Mouse (Mus musculus) MEL (cell line): Measurements from ENCODE around the gene Fam20c. TPM values are rescaled to one million over a fixed set of nuclear protein-coding genes. Genes with fewer than 3 reads are reported as not detected.

Experiments used
- DNase-seq: peaks from one replicate; pipeline ENCODE4 v3.0.0; 2011; ENCODE audit warnings: low read depth, low spot score
- H3K27ac ChIP-seq: 2 replicates; pipeline ENCODE4 v1.5.1; 2012; ENCODE audit warnings: low read depth, mild to moderate bottlenecking, control low read depth, low read length, moderate library complexity; ENCODE audit not compliant: control insufficient read depth
- H3K27me3 ChIP-seq, 2 experiments: fragments of 150-350 bp in 1 of 2; sonication (generic) in 1 of 2; 2 replicates each; pipeline ENCODE4 v1.6.1; 2012; ENCODE audit warnings: low read length in 2 of 2, mild to moderate bottlenecking in 2 of 2, improper control_type of control experiment in 1 of 2, moderate library complexity in 1 of 2; ENCODE audit not compliant: insufficient read depth in 2 of 2, control insufficient read depth in 1 of 2
- H3K36me3 ChIP-seq, 2 experiments: 2 replicates each; pipeline ENCODE4 v1.6.1; 2012 to 2014; ENCODE audit warnings: low read length in 2 of 2, improper control_type of control experiment in 1 of 2, inconsistent platforms in 1 of 2, mild to moderate bottlenecking in 1 of 2; ENCODE audit not compliant: insufficient read depth in 2 of 2, control insufficient read depth in 1 of 2
- H3K4me1 ChIP-seq, 2 experiments: fragments of 150-350 bp in 1 of 2; sonication (generic) in 1 of 2; 2 replicates each; pipeline ENCODE4 v1.6.1; 2012; ENCODE audit warnings: low read length in 2 of 2, improper control_type of control experiment in 1 of 2, mild to moderate bottlenecking in 1 of 2; ENCODE audit not compliant: insufficient read depth in 2 of 2, control insufficient read depth in 1 of 2
- H3K4me3 ChIP-seq, 2 experiments: fragments of 150-350 bp in 1 of 2; sonication (generic) in 1 of 2; 2 replicates each; pipeline ENCODE4 v1.5.1; 2012; ENCODE audit warnings: low read depth in 2 of 2, low read length in 2 of 2, mild to moderate bottlenecking in 2 of 2, moderate library complexity in 2 of 2, control low read depth in 1 of 2, improper control_type of control experiment in 1 of 2; ENCODE audit not compliant: control insufficient read depth in 1 of 2, insufficient read depth in 1 of 2
- H3K79me2 ChIP-seq: 2 replicates; pipeline ENCODE4 v1.6.1; 2012; ENCODE audit warnings: mild to moderate bottlenecking, low read length, moderate library complexity; ENCODE audit not compliant: control insufficient read depth, poor library complexity, insufficient read depth
- H3K9ac ChIP-seq: 2 replicates; pipeline ENCODE4 v1.6.1; 2012; ENCODE audit warnings: low read depth, mild to moderate bottlenecking, control low read depth, low read length, moderate library complexity; ENCODE audit not compliant: control insufficient read depth, poor library complexity, severe bottlenecking
- H3K9me3 ChIP-seq: fragments of 150-350 bp; sonication (generic); replicated peaks from 2 replicates; pipeline ENCODE4 v1.6.1; 2012; ENCODE audit warnings: mild to moderate bottlenecking, low read length, improper control_type of control experiment, moderate library complexity; ENCODE audit not compliant: insufficient read depth
- CHD1 ChIP-seq: IDR thresholded peaks from 2 replicates; pipeline ENCODE4 v1.6.1; 2012; ENCODE audit warnings: low read depth, mild to moderate bottlenecking, inconsistent platforms, low read length, improper control_type of control experiment
- CTCF ChIP-seq, 3 experiments: IDR thresholded peaks in 2 of 3; conservative IDR thresholded peaks in 1 of 3; 2 replicates each; pipeline ENCODE4 v1.5.1; 2011 to 2012; ENCODE audit warnings: low read length in 3 of 3, low read depth in 2 of 3, mild to moderate bottlenecking in 2 of 3, improper control_type of control experiment in 1 of 3, inconsistent platforms in 1 of 3, mixed read lengths in 1 of 3, moderate library complexity in 1 of 3; ENCODE audit not compliant: control insufficient read depth in 1 of 3, insufficient read depth in 1 of 3, poor library complexity in 1 of 3, severe bottlenecking in 1 of 3
- E2F4 ChIP-seq: IDR thresholded peaks from 2 replicates; pipeline ENCODE4 v1.6.1; 2011; ENCODE audit warnings: low read depth, low read length, improper control_type of control experiment, borderline replicate concordance
- ELF1 ChIP-seq: IDR thresholded peaks from 2 replicates; pipeline ENCODE4 v1.6.1; 2014; ENCODE audit warnings: low read depth, mild to moderate bottlenecking, inconsistent platforms, low read length, improper control_type of control experiment, moderate library complexity
- EP300 ChIP-seq, 2 experiments: IDR thresholded peaks; 2 replicates each; pipeline ENCODE4 v1.6.1; 2011; ENCODE audit warnings: improper control_type of control experiment in 2 of 2, low read length in 2 of 2, low read depth in 1 of 2, mild to moderate bottlenecking in 1 of 2
- ETS1 ChIP-seq: IDR thresholded peaks from 2 replicates; pipeline ENCODE4 v1.6.1; 2012; ENCODE audit warnings: low read depth, mild to moderate bottlenecking, inconsistent platforms, low read length, improper control_type of control experiment, moderate library complexity
- GABPA ChIP-seq: IDR thresholded peaks from 2 replicates; pipeline ENCODE4 v1.6.1; 2012; ENCODE audit warnings: low read depth, mild to moderate bottlenecking, inconsistent platforms, low read length, improper control_type of control experiment, moderate library complexity
- HCFC1 ChIP-seq: IDR thresholded peaks from 2 replicates; pipeline ENCODE4 v1.6.1; 2012; ENCODE audit warnings: low read depth, mild to moderate bottlenecking, inconsistent platforms, low read length, improper control_type of control experiment, moderate library complexity
- JUND ChIP-seq: IDR thresholded peaks from 2 replicates; pipeline ENCODE4 v1.6.1; 2011; ENCODE audit warnings: low read depth, mild to moderate bottlenecking, improper control_type of control experiment, low read length
- KAT2A ChIP-seq: conservative IDR thresholded peaks from 2 replicates; pipeline ENCODE4 v1.6.1; 2012; ENCODE audit warnings: low read depth, low read length, improper control_type of control experiment, inconsistent platforms
- MAX ChIP-seq: IDR thresholded peaks from 2 replicates; pipeline ENCODE4 v1.6.1; 2011; ENCODE audit warnings: low read length, improper control_type of control experiment
- MYC ChIP-seq: IDR thresholded peaks from 2 replicates; pipeline ENCODE4 v1.6.1; 2011; ENCODE audit warnings: low read depth, mild to moderate bottlenecking, low read length, improper control_type of control experiment, moderate library complexity
- POLR2A ChIP-seq, 2 experiments: IDR thresholded peaks; 2 replicates each; pipeline ENCODE4 v1.6.1; 2011 to 2012; ENCODE audit warnings: low read length in 2 of 2, mild to moderate bottlenecking in 2 of 2, control low read depth in 1 of 2, improper control_type of control experiment in 1 of 2, low read depth in 1 of 2, moderate library complexity in 1 of 2; ENCODE audit not compliant: control insufficient read depth in 1 of 2, insufficient read depth in 1 of 2, poor library complexity in 1 of 2
- POLR2AphosphoS5 ChIP-seq: IDR thresholded peaks from 2 replicates; pipeline ENCODE4 v1.6.1; 2012; ENCODE audit warnings: low read depth, borderline replicate concordance, mild to moderate bottlenecking, inconsistent platforms, low read length, moderate library complexity, mixed read lengths
- RAD21 ChIP-seq: IDR thresholded peaks from 2 replicates; pipeline ENCODE4 v1.6.1; 2011; ENCODE audit warnings: mild to moderate bottlenecking, low read depth, low read length, improper control_type of control experiment
- RCOR1 ChIP-seq: IDR thresholded peaks from 2 replicates; pipeline ENCODE4 v1.6.1; 2012; ENCODE audit warnings: low read depth, mild to moderate bottlenecking, inconsistent platforms, low read length, improper control_type of control experiment
- SIN3A ChIP-seq: IDR thresholded peaks from 2 replicates; pipeline ENCODE4 v1.6.1; 2012; ENCODE audit warnings: low read length, improper control_type of control experiment, inconsistent platforms
- TBP ChIP-seq: IDR thresholded peaks from 2 replicates; pipeline ENCODE4 v1.8.0; 2011; ENCODE audit warnings: low read depth, low read length, improper control_type of control experiment
- UBTF ChIP-seq: IDR thresholded peaks from 2 replicates; pipeline ENCODE4 v1.6.1; 2012; ENCODE audit warnings: low read depth, mild to moderate bottlenecking, inconsistent platforms, low read length, improper control_type of control experiment, moderate library complexity, borderline replicate concordance; ENCODE audit not compliant: insufficient read depth
- ZC3H11A ChIP-seq: IDR thresholded peaks from 2 replicates; pipeline ENCODE4 v1.6.1; 2012; ENCODE audit warnings: low read depth, mild to moderate bottlenecking, inconsistent platforms, low read length, improper control_type of control experiment
- ZKSCAN1 ChIP-seq: IDR thresholded peaks from 2 replicates; pipeline ENCODE4 v1.6.1; 2012; ENCODE audit warnings: low read depth, mild to moderate bottlenecking, inconsistent platforms, low read length, improper control_type of control experiment, moderate library complexity
- ZMIZ1 ChIP-seq: IDR thresholded peaks from 2 replicates; pipeline ENCODE4 v1.6.1; 2012; ENCODE audit warnings: low read depth, mild to moderate bottlenecking, inconsistent platforms, low read length, improper control_type of control experiment, moderate library complexity
- ZNF384 ChIP-seq: IDR thresholded peaks from 2 replicates; pipeline ENCODE4 v1.6.1; 2012; ENCODE audit warnings: low read depth, mild to moderate bottlenecking, inconsistent platforms, low read length, improper control_type of control experiment
- polyA plus RNA-seq, 2 experiments: library from polyadenylated mRNA; stranded (reverse) in 1 of 2; unstranded in 1 of 2; fragments of >175 nt in 1 of 2; fragments of >200 nt in 1 of 2; gene quantifications; 2 replicates each; pipeline versions ENCODE4 v1.2.1 to v1.2.4; 2012; ENCODE audit warnings: low replicate concordance in 2 of 2, low read depth in 1 of 2; ENCODE audit not compliant: insufficient read length in 2 of 2, insufficient read depth in 1 of 2, missing spikeins in 1 of 2
- total RNA-seq: library from RNA; depleted of rRNA; stranded (reverse); fragments of 300-350 nt; gene quantifications from 2 replicates; pipeline ENCODE4 v1.2.3, GENCODE M21; 2012

The Fam20c gene
- total and polyA plus RNA-seq, 3 experiments = not detected

GRCm38 (mm10) chr5:138788481-138789211 lies 34.3 kb downstream of the Fam20c start:
- Histone ChIP-seq H3K79me2 (no peaks in the 10 kb centered on the region), H3K9ac (no peak overlapping the region), H3K4me1 (no peaks in the 10 kb centered on the region), H3K4me3 (no peak overlapping the region), H3K9me3 (no peaks in the 10 kb centered on the region), H3K27me3 (no peaks in the 10 kb centered on the region), H3K36me3 (no peaks in the 10 kb centered on the region)
- DNase-seq = no peak
- no peak for TF ChIP-seq ZC3H11A
- no peak for TF ChIP-seq JUND
- no peak for TF ChIP-seq UBTF
- TF ChIP-seq RAD21 = no peak
- no peak for TF ChIP-seq GABPA
- no peak for TF ChIP-seq ELF1
- TF ChIP-seq MAX = no peak
- no peak for TF ChIP-seq POLR2A (IDR thresholded peaks at IDR 0.05; ENCODE audit: control insufficient read depth in 1 of 2, insufficient read depth in 1 of 2, low read depth in 1 of 2, low read length in 2 of 2, poor library complexity in 1 of 2)
- no peak for TF ChIP-seq ZMIZ1
- no peak for TF ChIP-seq RCOR1
- TF ChIP-seq ETS1 = no peak
- no peak for TF ChIP-seq KAT2A
- no peak for TF ChIP-seq ZKSCAN1
- TF ChIP-seq CHD1 = no peak
- no peak for TF ChIP-seq EP300 (IDR thresholded peaks at IDR 0.05; ENCODE audit: low read depth in 1 of 2, low read length in 2 of 2)
- TF ChIP-seq CTCF (IDR thresholded peaks at IDR 0.05 in 2 of 3, conservative IDR thresholded peaks at IDR 0.05 in 1 of 3; ENCODE audit: control insufficient read depth in 1 of 3, insufficient read depth in 1 of 3, low read depth in 2 of 3, low read length in 3 of 3, poor library complexity in 1 of 3, severe bottlenecking in 1 of 3) = no peak
- TF ChIP-seq, all 39 proteins: peak for 0
- H3K27ac ChIP-seq = no peak overlapping the region

- Histone ChIP-seq H3K27me3 (no peaks in the 10 kb centered on the region), H3K36me3 (no peaks in the 10 kb centered on the region), H3K27ac (no peak overlapping the region), H3K9ac (no peak overlapping the region), H3K4me3 (no peak overlapping the region), H3K9me3 (no peaks in the 10 kb centered on the region), H3K4me1 (no peaks in the 10 kb centered on the region), H3K79me2 (no peaks in the 10 kb centered on the region)
- DNase-seq = no peak
- no peak for TF ChIP-seq RAD21
- no peak for TF ChIP-seq RCOR1
- no peak for TF ChIP-seq POLR2AphosphoS5
- no peak for TF ChIP-seq ZC3H11A
- TF ChIP-seq ELF1 = no peak
- no peak for TF ChIP-seq HCFC1
- no peak for TF ChIP-seq POLR2A (IDR thresholded peaks at IDR 0.05; ENCODE audit: control insufficient read depth in 1 of 2, insufficient read depth in 1 of 2, low read depth in 1 of 2, low read length in 2 of 2, poor library complexity in 1 of 2)
- no peak for TF ChIP-seq CTCF (IDR thresholded peaks at IDR 0.05 in 2 of 3, conservative IDR thresholded peaks at IDR 0.05 in 1 of 3; ENCODE audit: control insufficient read depth in 1 of 3, insufficient read depth in 1 of 3, low read depth in 2 of 3, low read length in 3 of 3, poor library complexity in 1 of 3, severe bottlenecking in 1 of 3)
- TF ChIP-seq KAT2A = no peak
- no peak for TF ChIP-seq MYC
- TF ChIP-seq SIN3A = no peak
- no peak for TF ChIP-seq JUND
- no peak for TF ChIP-seq ZNF384
- no peak for TF ChIP-seq E2F4
- TF ChIP-seq TBP = no peak
Measured at GRCm38 (mm10) chr5:138790954-138791480, 36.7 kb downstream of the Fam20c start.
